Mouse (Mus musculus) heart, embryonic 16.5 days (tissue): ENCODE data around the gene Capn2. TPM values are rescaled to one million over a fixed set of nuclear protein-coding genes. Genes with fewer than 3 reads are reported as not detected.

ENCODE experiments used
- ATAC-seq: fragments of 200-750 bp; cut with Nextera tagmentation; replicated peaks from 2 replicates; pipeline ENCODE4 v1.8.0; 2017; ENCODE audit warnings: moderate number of reproducible peaks; ENCODE audit not compliant: insufficient read depth, low FRiP score; ENCODE audit errors: extremely low read depth
- H3K27ac ChIP-seq: fragments of 300-500 bp; sonication (generic); 2 replicates; pipeline ENCODE4 v1.5.1; 2014; ENCODE audit warnings: mild to moderate bottlenecking, low read length, control low read depth, moderate library complexity
- H3K27me3 ChIP-seq: fragments of 300-500 bp; sonication (generic); 2 replicates; pipeline ENCODE4 v1.6.1; 2014; ENCODE audit warnings: low read length, mixed read lengths; ENCODE audit not compliant: control insufficient read depth, insufficient read depth
- H3K36me3 ChIP-seq: fragments of 300-500 bp; sonication (generic); 2 replicates; pipeline ENCODE4 v1.6.1; 2014; ENCODE audit not compliant: control insufficient read depth, insufficient read depth
- H3K4me1 ChIP-seq: fragments of 300-500 bp; sonication (generic); 2 replicates; pipeline ENCODE4 v1.6.1; 2014; ENCODE audit warnings: low read length, mixed read lengths; ENCODE audit not compliant: control insufficient read depth, insufficient read depth
- H3K4me2 ChIP-seq: fragments of 300-500 bp; sonication (generic); 2 replicates; pipeline ENCODE4 v1.6.1; 2014; ENCODE audit warnings: low read depth, mild to moderate bottlenecking, control low read depth, low read length
- H3K4me3 ChIP-seq: fragments of 300-500 bp; sonication (generic); 2 replicates; pipeline ENCODE4 v1.5.1; 2014; ENCODE audit warnings: mild to moderate bottlenecking, control low read depth, low read length
- H3K9ac ChIP-seq: fragments of 300-500 bp; sonication (generic); 2 replicates; pipeline ENCODE4 v1.6.1; 2014; ENCODE audit warnings: low read length, control low read depth
- H3K9me3 ChIP-seq: fragments of 300-500 bp; sonication (generic); replicated peaks from 2 replicates; pipeline ENCODE4 v1.6.1; 2016; ENCODE audit warnings: low read length; ENCODE audit not compliant: control insufficient read depth
- WGBS: fragments of 180-500 bp; shearing (Covaris S2); extraction: QIAGEN DNeasy Blood & Tissue Kit; methylation state at CpG from one replicate; pipeline ENCODE4 v1.1.7; 2014; 5-methylcytosine and 5-hydroxymethylcytosine counted together
- polyA plus RNA-seq: library from polyadenylated mRNA; unstranded; fragments of >200 nt; fragmentation: Nextera tagmentation; extraction: Ambion mirVana; gene quantifications from 2 replicates; pipeline ENCODE4 v1.2.1, GENCODE M21; 2015

The Capn2 gene
- polyA plus RNA-seq, 1 experiment from 2014 or later = 91.1 TPM

- no peak overlapping the region for H3K4me3 ChIP-seq
- peaks cover 41% of the 10 kb centered on the region for H3K36me3 ChIP-seq
- ATAC-seq = peak; percentile 46
- H3K4me2 ChIP-seq = no peak overlapping the region
- no peaks in the 10 kb centered on the region for H3K27me3 ChIP-seq
- 84% methylated on average over 12 of the region's 12 CpGs for WGBS
- H3K27ac ChIP-seq = no peak overlapping the region
- no peaks in the 10 kb centered on the region for H3K9me3 ChIP-seq
- H3K4me1 ChIP-seq = 0 out of 2 replicates have a peak, but pooled peaks cover 5% of the 10 kb centered on the region
- no peak overlapping the region for H3K9ac ChIP-seq
Observed at GRCm38 (mm10) chr1:182483910-182484274, 33.5 kb downstream of the Capn2 start.

GRCm38 (mm10) chr1:182482991-182483909 lies 34.2 kb downstream of the Capn2 start:
- H3K36me3 ChIP-seq = peaks cover 38% of the 10 kb centered on the region
- 0 out of 2 replicates have a peak, but pooled peaks cover 5% of the 10 kb centered on the region for H3K4me1 ChIP-seq
- H3K27ac ChIP-seq = no peak overlapping the region
- H3K9ac ChIP-seq = no peak overlapping the region
- no peak for ATAC-seq
- 85% methylated on average over 14 of the region's 14 CpGs for WGBS
- H3K27me3 ChIP-seq = no peaks in the 10 kb centered on the region
- H3K4me3 ChIP-seq = no peak overlapping the region
- H3K9me3 ChIP-seq = no peaks in the 10 kb centered on the region
- H3K4me2 ChIP-seq = no peak overlapping the region

GRCm38 (mm10) chr1:182481646-182482295 lies 35.6 kb downstream of the Capn2 start:
- Histone ChIP-seq H3K9me3 (no peaks in the 10 kb centered on the region), H3K27me3 (no peaks in the 10 kb centered on the region), H3K27ac (no peak overlapping the region), H3K4me1 (0 out of 2 replicates have a peak, but pooled peaks cover 5% of the 10 kb centered on the region), H3K36me3 (peaks cover 46% of the 10 kb centered on the region), H3K4me2 (no peak overlapping the region), H3K9ac (no peak overlapping the region), H3K4me3 (no peak overlapping the region)
- WGBS = 89% methylated on average over 10 of the region's 10 CpGs
- ATAC-seq = no peak

- Histone ChIP-seq H3K4me1 (0 out of 2 replicates have a peak, but pooled peaks cover 5% of the 10 kb centered on the region), H3K27me3 (no peaks in the 10 kb centered on the region), H3K4me2 (no peak overlapping the region), H3K9ac (no peak overlapping the region), H3K9me3 (no peaks in the 10 kb centered on the region), H3K27ac (no peak overlapping the region), H3K36me3 (peaks cover 46% of the 10 kb centered on the region), H3K4me3 (no peak overlapping the region)
- WGBS = 91% methylated on average over 7 of the region's 7 CpGs
- no peak for ATAC-seq
Observed at GRCm38 (mm10) chr1:182481138-182481537, 36.3 kb downstream of the Capn2 start.

GRCm38 (mm10) chr1:182478935-182479334 lies 38.5 kb downstream of the Capn2 start:
- no peak overlapping the region for H3K4me3 ChIP-seq
- peaks cover 43% of the 10 kb centered on the region for H3K36me3 ChIP-seq
- 72% methylated on average over 4 of the region's 4 CpGs for WGBS
- H3K9me3 ChIP-seq = no peaks in the 10 kb centered on the region
- 0 out of 2 replicates have a peak, but pooled peaks cover 5% of the 10 kb centered on the region for H3K4me1 ChIP-seq
- ATAC-seq = no peak
- no peaks in the 10 kb centered on the region for H3K27me3 ChIP-seq
- no peak overlapping the region for H3K9ac ChIP-seq
- no peak overlapping the region for H3K27ac ChIP-seq
- H3K4me2 ChIP-seq = no peak overlapping the region

- 81% methylated on average over 5 of the region's 5 CpGs for WGBS
- H3K36me3 ChIP-seq = peaks cover 49% of the 10 kb centered on the region
- ATAC-seq = no peak
Observed at GRCm38 (mm10) chr1:182475005-182475796, 42.2 kb downstream of the Capn2 start.

GRCm38 (mm10) chr1:182465978-182466377 lies 51.4 kb downstream of the Capn2 start:
- Histone ChIP-seq H3K9ac (no peak overlapping the region), H3K4me3 (no peak overlapping the region), H3K27me3 (no peaks in the 10 kb centered on the region), H3K4me1 (peaks cover 16% of the 10 kb centered on the region), H3K27ac (no peak overlapping the region), H3K4me2 (no peak overlapping the region), H3K36me3 (peaks cover 45% of the 10 kb centered on the region), H3K9me3 (no peaks in the 10 kb centered on the region)
- WGBS = 90% methylated on average over 4 of the region's 4 CpGs
- no peak for ATAC-seq

More at GRCm38 (mm10) chr1:182475005-182475796, 42.2 kb downstream of the Capn2 start:
- Histone ChIP-seq H3K9ac (no peak overlapping the region), H3K27me3 (no peaks in the 10 kb centered on the region), H3K4me1 (0 out of 2 replicates have a peak, but pooled peaks cover 5% of the 10 kb centered on the region), H3K9me3 (no peaks in the 10 kb centered on the region), H3K4me3 (no peak overlapping the region), H3K4me2 (no peak overlapping the region), H3K27ac (no peak overlapping the region)

GRCm38 (mm10) chr1:182465309-182465708 lies 52.1 kb downstream of the Capn2 start:
- Histone ChIP-seq H3K4me2 (no peak overlapping the region), H3K4me3 (no peak overlapping the region), H3K27me3 (no peaks in the 10 kb centered on the region), H3K4me1 (peaks cover 18% of the 10 kb centered on the region), H3K27ac (no peak overlapping the region), H3K9me3 (no peaks in the 10 kb centered on the region), H3K36me3 (peaks cover 41% of the 10 kb centered on the region), H3K9ac (no peak overlapping the region)
- 56% methylated on average over 4 of the region's 4 CpGs for WGBS
- no peak for ATAC-seq
